ENCODE assay signal across 17 mouse cellular contexts in genomic region chr15:88635205-88635604, GRCm38 (mm10). TPM values are rescaled to one million over a fixed set of nuclear protein-coding genes. Genes with fewer than 3 reads are reported as not detected.
A peak's percentile ranks its signal among the peaks of the same experiment; 100 is the strongest.
DNase-seq lines count a peak whose midpoint lies in the region; ATAC-seq and TF ChIP-seq lines count a peak whose summit lies in the region.
"Had no signal": no experiment of that assay in that cellular context is flagged by ENCODE, and none has a peak within 500 bp of the region (broad histone marks: within the 10 kb centered on the region; RNA-seq: fewer than 3 reads in every experiment).

No protein-coding gene starts in this region.

- H3K9me3 ChIP-seq in hindbrain, postnatal 0 days (ENCODE audit: low read length): no peaks in the 10 kb centered on the region
- no peaks in the 10 kb centered on the region for H3K9me3 ChIP-seq in hindbrain, embryonic 14.5 days (ENCODE audit: control insufficient read depth, low read length)
- no peaks in the 10 kb centered on the region for H3K9me3 ChIP-seq in midbrain, postnatal 0 days (ENCODE audit: low read length)
- no peaks in the 10 kb centered on the region for H3K9me3 ChIP-seq in midbrain, embryonic 13.5 days
- no peaks in the 10 kb centered on the region for H3K9me3 ChIP-seq in ES-E14 (ENCODE audit: control insufficient read depth, insufficient read depth, low read depth, low read length)
- H3K9me3 ChIP-seq: embryonic facial prominence, embryonic 13.5 days; forebrain, embryonic 10.5 days; heart, embryonic 10.5 days; liver, embryonic 12.5 days had no signal

- no peak overlapping the region for H3K9ac ChIP-seq in hindbrain, postnatal 0 days (replicated peaks; ENCODE audit: low read length)
- no peak overlapping the region for H3K9ac ChIP-seq in hindbrain, embryonic 14.5 days
- H3K9ac ChIP-seq in midbrain, postnatal 0 days (replicated peaks; ENCODE audit: low read length, poor library complexity, severe bottlenecking): no peak overlapping the region
- H3K9ac ChIP-seq in midbrain, embryonic 13.5 days (replicated peaks): no peak overlapping the region
- H3K9ac ChIP-seq in ES-E14 (ENCODE audit: insufficient read depth, low read depth, low read length, poor library complexity, severe bottlenecking): no peak overlapping the region
- H3K9ac ChIP-seq: embryonic facial prominence, embryonic 13.5 days; liver, embryonic 12.5 days had no signal

- 77% methylated on average over 5 of the region's 5 CpGs for WGBS in hindbrain, postnatal 0 days
- 63% methylated on average over 5 of the region's 5 CpGs for WGBS in hindbrain, embryonic 14.5 days
- WGBS in midbrain, postnatal 0 days: 55% methylated on average over 5 of the region's 5 CpGs
- WGBS in midbrain, embryonic 13.5 days: 76% methylated on average over 5 of the region's 5 CpGs
- WGBS in bone marrow, adult 2 months: 66% methylated on average over 5 of the region's 5 CpGs

- H3K36me3 ChIP-seq in hindbrain, postnatal 0 days (ENCODE audit: insufficient read depth, low read length): no peaks in the 10 kb centered on the region
- H3K36me3 ChIP-seq in hindbrain, embryonic 14.5 days (replicated peaks; ENCODE audit: control insufficient read depth, insufficient read depth): no peaks in the 10 kb centered on the region
- H3K36me3 ChIP-seq in midbrain, postnatal 0 days (ENCODE audit: insufficient read depth, low read length): no peaks in the 10 kb centered on the region
- H3K36me3 ChIP-seq in midbrain, embryonic 13.5 days: no peaks in the 10 kb centered on the region
- H3K36me3 ChIP-seq in ES-E14 (ENCODE audit: control insufficient read depth, insufficient read depth, low read length, poor library complexity, severe bottlenecking): no peaks in the 10 kb centered on the region
- H3K36me3 ChIP-seq: embryonic facial prominence, embryonic 13.5 days; forebrain, embryonic 10.5 days; heart, embryonic 10.5 days; liver, embryonic 12.5 days had no signal

- no peak for ATAC-seq in hindbrain, postnatal 0 days
- ATAC-seq in hindbrain, embryonic 14.5 days (ENCODE audit: low FRiP score): no peak
- no peak for ATAC-seq in midbrain, postnatal 0 days (ENCODE audit: low FRiP score)
- ATAC-seq in midbrain, embryonic 13.5 days: no peak
- no peak for ATAC-seq in inflammation-experienced regulatory T-cells, adult 6 months
- ATAC-seq: liver, embryonic 12.5 days; lung, postnatal 0 days had no signal

- DNase-seq in hindbrain, postnatal 0 days (ENCODE audit: low spot score): no peak
- DNase-seq in hindbrain, embryonic 14.5 days (ENCODE audit: low spot score): no peak
- DNase-seq in midbrain, postnatal 0 days (ENCODE audit: low spot score): no peak
- DNase-seq in ES-E14 (ENCODE audit: low read depth, low spot score): peak; percentile 51
- DNase-seq in gastrocnemius, postnatal 10 days: no peak
- DNase-seq: cerebellum, postnatal 36 days; kidney, adult 18-20 months had no signal

- H3K4me2 ChIP-seq in hindbrain, postnatal 0 days (ENCODE audit: low read depth, low read length): no peak overlapping the region
- H3K4me2 ChIP-seq in hindbrain, embryonic 14.5 days (replicated peaks): no peak overlapping the region
- H3K4me2 ChIP-seq in midbrain, postnatal 0 days (ENCODE audit: low read depth, low read length, poor library complexity, severe bottlenecking): no peak overlapping the region
- H3K4me2 ChIP-seq in midbrain, embryonic 13.5 days (replicated peaks): no peak overlapping the region
- H3K4me2 ChIP-seq: embryonic facial prominence, embryonic 13.5 days; liver, embryonic 12.5 days had no signal

- no peak for TF ChIP-seq POLR2A in bone marrow, adult 2 months (IDR thresholded peaks at IDR 0.05; ENCODE audit: borderline replicate concordance, control insufficient read depth, low read depth, low read length)

- in situ Hi-C loops in ES-E14 (cut with MboI; ENCODE audit: low sequenced_read_pairs in 2 of 2, unreplicated experiment in 2 of 2): no loop called here

- H3K4me1 ChIP-seq in hindbrain, postnatal 0 days (ENCODE audit: insufficient read depth, low read length): no peaks in the 10 kb centered on the region
- peaks cover 4% of the 10 kb centered on the region; the same call in 1 of the 2 replicates for H3K4me1 ChIP-seq in hindbrain, embryonic 14.5 days (replicated peaks; ENCODE audit: control insufficient read depth, insufficient read depth, low read length)
- no peaks in the 10 kb centered on the region for H3K4me1 ChIP-seq in midbrain, postnatal 0 days (ENCODE audit: insufficient read depth, low read length)
- no peaks in the 10 kb centered on the region for H3K4me1 ChIP-seq in midbrain, embryonic 13.5 days (replicated peaks)
- no peaks in the 10 kb centered on the region for H3K4me1 ChIP-seq in ES-E14 (ENCODE audit: control insufficient read depth in 2 of 2, insufficient read depth in 2 of 2, low read length in 2 of 2, poor library complexity in 1 of 2)
- H3K4me1 ChIP-seq in bone marrow, adult 2 months (ENCODE audit: control insufficient read depth, insufficient read depth, low read length): no peaks in the 10 kb centered on the region
- H3K4me1 ChIP-seq: embryonic facial prominence, embryonic 13.5 days; forebrain, embryonic 10.5 days; heart, embryonic 10.5 days; liver, embryonic 12.5 days had no signal

- H3K27me3 ChIP-seq in hindbrain, postnatal 0 days (ENCODE audit: insufficient read depth, low read length): no peaks in the 10 kb centered on the region
- no peaks in the 10 kb centered on the region for H3K27me3 ChIP-seq in hindbrain, embryonic 14.5 days (ENCODE audit: control insufficient read depth, insufficient read depth, low read length)
- H3K27me3 ChIP-seq in midbrain, postnatal 0 days (ENCODE audit: insufficient read depth, low read length): no peaks in the 10 kb centered on the region
- no peaks in the 10 kb centered on the region for H3K27me3 ChIP-seq in midbrain, embryonic 13.5 days
- H3K27me3 ChIP-seq: embryonic facial prominence, embryonic 13.5 days; liver, embryonic 12.5 days had no signal

- peak; percentile 32 for TF ChIP-seq CTCF in hindbrain, postnatal 0 days (IDR thresholded peaks at IDR 0.05; ENCODE audit: low read depth)
- TF ChIP-seq CTCF in midbrain, postnatal 0 days (IDR thresholded peaks at IDR 0.05): peak; percentile 46
- peak; percentile 8; the same call in 1 of the 2 replicates for TF ChIP-seq CTCF in bone marrow, adult 2 months (IDR thresholded peaks at IDR 0.05; ENCODE audit: control insufficient read depth, insufficient read depth, low read length)

- H3K27ac ChIP-seq in hindbrain, postnatal 0 days: no peak overlapping the region
- no peak overlapping the region for H3K27ac ChIP-seq in hindbrain, embryonic 14.5 days
- no peak overlapping the region for H3K27ac ChIP-seq in midbrain, postnatal 0 days (ENCODE audit: low read depth, low read length)
- H3K27ac ChIP-seq in midbrain, embryonic 13.5 days: no peak overlapping the region
- no peak overlapping the region for H3K27ac ChIP-seq in ES-E14 (ENCODE audit: insufficient read depth, low read depth, low read length, poor library complexity, severe bottlenecking)
- no peak overlapping the region for H3K27ac ChIP-seq in bone marrow, adult 2 months (ENCODE audit: control insufficient read depth, insufficient read depth, low read depth, low read length, poor library complexity)
- H3K27ac ChIP-seq: embryonic facial prominence, embryonic 13.5 days; forebrain, embryonic 10.5 days; heart, embryonic 10.5 days; liver, embryonic 12.5 days had no signal

- H3K4me3 ChIP-seq in hindbrain, postnatal 0 days (ENCODE audit: low read length): no peak overlapping the region
- no peak overlapping the region for H3K4me3 ChIP-seq in hindbrain, embryonic 14.5 days (replicated peaks; ENCODE audit: low read length)
- H3K4me3 ChIP-seq in midbrain, postnatal 0 days (ENCODE audit: low read depth, low read length): no peak overlapping the region
- H3K4me3 ChIP-seq in midbrain, embryonic 13.5 days (replicated peaks): no peak overlapping the region
- H3K4me3 ChIP-seq in ES-E14 (ENCODE audit: insufficient read depth in 1 of 2, low read depth in 1 of 2, low read length in 2 of 2, poor library complexity in 1 of 2, severe bottlenecking in 1 of 2): no peak overlapping the region
- no peak overlapping the region for H3K4me3 ChIP-seq in bone marrow, adult 2 months (replicated peaks; ENCODE audit: control insufficient read depth, low read depth, low read length)
- H3K4me3 ChIP-seq: embryonic facial prominence, embryonic 13.5 days; forebrain, embryonic 10.5 days; heart, embryonic 10.5 days; liver, embryonic 12.5 days; myocyte had no signal

TF ChIP-seq in ES-E14, 5 proteins besides CTCF, POLR2A, EP300 and RAD21:
- TF ChIP-seq CHD2 (IDR thresholded peaks at IDR 0.05; ENCODE audit: low read depth, low read length) (no peak), HCFC1 (IDR thresholded peaks at IDR 0.05; ENCODE audit: borderline replicate concordance, insufficient read depth, low read length) (no peak), ZNF384 (IDR thresholded peaks at IDR 0.05; ENCODE audit: low read depth, low read length) (no peak), MAFK (IDR thresholded peaks at IDR 0.05; ENCODE audit: insufficient read depth, low read depth, low read length) (no peak), ZC3H11A (IDR thresholded peaks at IDR 0.05; ENCODE audit: borderline replicate concordance, low read depth, low read length) (no peak)

RNA-seq across cellular contexts. Expression of gene Zdhhc25, which starts 35.1 kb away (rescaled TPM):
- not detected in 2 replicates for total RNA-seq in hindbrain, postnatal 0 days (2014; rRNA removed)
- not detected in 2 replicates for polyA plus RNA-seq in hindbrain, postnatal 0 days (2015; fragmentation: Nextera tagmentation; extraction: Ambion mirVana)
- not detected in 2 replicates for polyA plus RNA-seq in hindbrain, embryonic 14.5 days (2014; fragmentation: Nextera tagmentation; extraction: Ambion mirVana)
- not detected in 2 replicates for total RNA-seq in midbrain, postnatal 0 days (2014; rRNA removed)
- not detected in 2 replicates for polyA plus RNA-seq in midbrain, postnatal 0 days (2015; fragmentation: Nextera tagmentation; extraction: Ambion mirVana)
- not detected in 2 replicates for polyA plus RNA-seq in midbrain, embryonic 13.5 days (2015; fragmentation: Nextera tagmentation; extraction: Ambion mirVana)
- not detected in 2 replicates for total RNA-seq in ES-E14 (2012; rRNA removed)
- not detected in 2 replicates for polyA plus RNA-seq in bone marrow, adult 2 months (2011; ENCODE audit: insufficient read depth, insufficient read length, low replicate concordance, missing spikeins)
- polyA plus RNA-seq in inflammation-experienced regulatory T-cells, adult 6 months (2017; shearing (Covaris generic)): not detected
- not detected for total RNA-seq in gastrocnemius, postnatal 10 days (2021)
- total RNA-seq: heart, postnatal 25 days had no signal
- polyA plus RNA-seq: embryonic facial prominence, embryonic 13.5 days; forebrain, embryonic 10.5 days; heart, embryonic 10.5 days; liver, embryonic 12.5 days; lung, postnatal 0 days had no signal
